Mouse (Mus musculus): ENCODE results near the gene Fnip2. TPM values are rescaled to one million over a fixed set of nuclear protein-coding genes. Genes with fewer than 3 reads are reported as not detected.
A peak's percentile ranks its signal among the peaks of the same experiment; 100 is the strongest.

Gene Fnip2
- total and polyA plus RNA-seq, 2 experiments from 2014 or later = 6.9 to 30.3 TPM

DNA sequence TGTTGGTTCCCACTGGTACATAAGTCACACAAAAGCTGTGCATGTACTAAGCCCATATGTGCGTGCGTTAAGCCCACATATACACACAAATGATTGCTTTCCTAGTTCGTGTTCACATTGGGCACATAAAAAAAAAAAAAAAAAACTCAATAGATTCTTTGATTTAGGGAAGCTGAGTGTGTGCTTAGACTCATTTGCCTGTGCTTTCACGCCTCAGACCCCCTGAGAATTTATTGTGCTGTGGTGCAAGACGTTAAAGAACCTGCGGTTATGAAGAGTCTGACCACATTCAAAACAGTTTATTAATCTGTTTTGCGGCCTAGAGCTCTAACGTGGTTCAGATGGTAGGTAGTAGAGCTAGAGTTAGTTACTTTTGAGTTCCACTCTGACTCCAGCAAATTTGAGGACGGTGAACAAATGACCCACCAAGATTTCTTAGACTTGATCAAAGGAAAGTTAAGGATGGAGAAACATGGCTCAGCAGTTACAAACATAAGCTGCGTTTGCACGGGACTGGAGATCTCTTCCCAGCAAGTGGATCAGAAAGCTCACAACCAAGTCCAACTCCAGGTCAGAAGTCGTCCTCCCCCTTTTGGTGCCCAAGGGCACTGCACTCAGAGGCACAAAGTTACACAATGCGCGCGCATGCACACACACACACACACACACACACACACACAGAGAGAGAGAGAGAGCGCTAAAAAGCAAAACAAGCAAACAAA is 1.2 kb upstream of the Fnip2 start:
- Histone ChIP-seq H3K36me3 (ENCODE audit: insufficient read depth, low read length) (no peaks in the 10 kb centered on the region), H3K4me1 (ENCODE audit: insufficient read depth, low read length) (no peaks in the 10 kb centered on the region), H3K4me3 (ENCODE audit: low read depth, low read length) (peak overlapping the region; percentile 92; the same call in 1 of the 2 replicates), H3K27me3 (ENCODE audit: insufficient read depth, low read length) (no peaks in the 10 kb centered on the region), H3K4me2 (ENCODE audit: low read depth, low read length, poor library complexity, severe bottlenecking) (peak overlapping the region; percentile 86), H3K9ac (replicated peaks; ENCODE audit: low read length, poor library complexity, severe bottlenecking) (no peak overlapping the region), H3K27ac (ENCODE audit: low read depth, low read length) (no peak overlapping the region), H3K9me3 (ENCODE audit: low read length) (no peaks in the 10 kb centered on the region)
- 80% methylated on average over 16 of the region's 16 CpGs for WGBS
- ATAC-seq (ENCODE audit: low FRiP score) (no peak), DNase-seq (ENCODE audit: low spot score) (no peak)
- TF ChIP-seq CTCF (IDR thresholded peaks at IDR 0.05) = 0 out of 2 replicates have a peak, but pooled peaks have one; percentile 6

DNA sequence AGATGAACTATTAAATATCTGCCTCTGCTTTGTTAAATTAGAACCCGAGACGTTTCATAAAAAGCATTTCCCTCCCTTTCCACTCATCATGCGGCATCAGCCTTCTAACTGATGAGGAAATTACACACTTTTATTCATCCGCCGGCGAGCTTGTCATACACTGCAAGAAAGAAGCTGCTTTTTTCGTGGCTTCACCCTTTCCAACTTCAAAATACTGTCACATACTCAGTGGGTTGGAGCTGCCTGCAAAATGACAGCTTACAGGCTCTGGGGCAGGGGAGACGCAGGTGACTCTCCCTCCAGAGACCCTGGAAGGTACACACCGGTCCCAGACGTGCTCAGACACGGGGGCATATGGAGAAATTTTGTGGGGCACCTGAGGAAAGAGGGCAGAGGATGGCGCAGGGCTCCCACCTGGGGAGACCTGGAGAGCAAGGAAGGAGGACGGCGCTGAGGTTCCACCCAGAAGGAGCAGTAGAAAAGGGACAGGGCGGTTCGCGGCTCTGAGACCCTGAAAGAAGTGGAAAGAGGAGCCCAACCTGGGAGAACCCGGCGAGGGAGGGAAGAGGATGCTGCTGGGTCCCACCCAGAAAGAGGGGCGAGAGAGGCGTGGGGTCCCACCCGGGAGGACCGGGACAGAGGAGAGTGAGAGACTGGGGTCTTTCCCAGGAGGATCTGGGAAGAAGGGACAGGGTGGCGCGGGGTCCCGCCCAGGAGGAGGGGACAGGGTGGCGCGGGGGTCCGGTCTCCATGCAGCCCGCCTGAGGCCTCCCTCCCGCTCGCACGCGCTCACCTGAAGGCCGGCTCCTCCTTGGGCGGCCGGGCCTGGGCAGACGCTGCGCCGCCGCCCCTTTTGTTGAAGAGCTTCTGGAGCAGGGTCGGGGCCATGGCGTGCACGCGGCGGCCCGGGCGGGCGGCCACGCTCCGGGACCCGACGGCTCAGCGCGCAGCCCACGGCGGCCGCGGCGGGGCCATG is 592 bp downstream of the Fnip2 start:
- H3K4me3 ChIP-seq (ENCODE audit: low read depth, low read length) = peak overlapping the region; percentile 92
- DNase-seq (ENCODE audit: low spot score) (peak; percentile 12), ATAC-seq (ENCODE audit: low FRiP score) (peak; percentile 1)
- under 1% methylated on average over 52 of the region's 60 CpGs for WGBS
- no peaks in the 10 kb centered on the region for H3K27me3 ChIP-seq (ENCODE audit: insufficient read depth, low read length)
- peak overlapping the region; percentile 86 for H3K4me2 ChIP-seq (ENCODE audit: low read depth, low read length, poor library complexity, severe bottlenecking)
- H3K4me1 ChIP-seq (ENCODE audit: insufficient read depth, low read length) = no peaks in the 10 kb centered on the region
- H3K9ac ChIP-seq (replicated peaks; ENCODE audit: low read length, poor library complexity, severe bottlenecking) = peak overlapping the region; percentile 82
- peak overlapping the region; percentile 76 for H3K27ac ChIP-seq (ENCODE audit: low read depth, low read length)
- no peaks in the 10 kb centered on the region for H3K9me3 ChIP-seq (ENCODE audit: low read length)
- TF ChIP-seq CTCF (IDR thresholded peaks at IDR 0.05) = no peak
- no peaks in the 10 kb centered on the region for H3K36me3 ChIP-seq (ENCODE audit: insufficient read depth, low read length)

DNA sequence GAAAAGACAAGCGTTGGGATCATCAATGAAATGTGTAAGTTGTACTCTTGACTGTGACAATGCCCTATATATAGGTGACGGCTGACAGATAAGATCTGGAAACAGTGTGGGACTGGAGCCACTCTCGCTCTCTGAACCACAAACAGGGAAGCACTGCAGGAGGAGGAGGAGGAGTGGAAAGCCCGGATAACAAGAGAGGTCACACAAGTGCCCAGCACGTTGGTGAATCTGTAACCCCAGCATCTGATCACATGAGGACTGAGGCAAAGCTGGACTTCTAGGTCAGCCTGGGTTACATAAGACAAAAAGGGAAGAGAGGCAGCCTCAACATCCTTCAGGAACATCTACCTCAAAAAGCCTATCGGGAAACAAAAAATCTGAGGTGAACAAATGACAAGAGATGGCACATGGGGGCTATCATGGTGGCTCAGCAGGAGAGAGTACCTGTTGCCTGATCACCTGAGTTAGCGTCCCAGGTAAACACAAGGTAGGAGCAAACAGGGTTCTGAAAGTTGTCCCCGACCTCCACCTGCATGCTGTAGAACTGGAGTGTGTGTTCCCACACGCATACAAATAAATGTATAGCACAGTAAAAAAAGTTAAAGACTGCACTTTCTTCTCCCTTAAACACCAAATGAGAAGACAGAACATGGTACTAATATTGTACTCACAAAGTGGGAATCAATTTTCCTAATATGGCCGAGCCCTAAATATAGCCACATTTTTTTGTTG is 2.6 kb downstream of the Fnip2 start:
- Histone ChIP-seq H3K27me3 (ENCODE audit: insufficient read depth, low read length) (no peaks in the 10 kb centered on the region), H3K4me3 (ENCODE audit: low read depth, low read length) (no peak overlapping the region), H3K9ac (replicated peaks; ENCODE audit: low read length, poor library complexity, severe bottlenecking) (no peak overlapping the region), H3K9me3 (ENCODE audit: low read length) (no peaks in the 10 kb centered on the region), H3K4me1 (ENCODE audit: insufficient read depth, low read length) (no peaks in the 10 kb centered on the region), H3K36me3 (ENCODE audit: insufficient read depth, low read length) (no peaks in the 10 kb centered on the region), H3K4me2 (ENCODE audit: low read depth, low read length, poor library complexity, severe bottlenecking) (no peak overlapping the region), H3K27ac (ENCODE audit: low read depth, low read length) (no peak overlapping the region)
- DNase-seq (ENCODE audit: low spot score) (no peak), ATAC-seq (ENCODE audit: low FRiP score) (no peak)
- TF ChIP-seq CTCF (IDR thresholded peaks at IDR 0.05) = no peak
- 82% methylated on average over 10 of the region's 10 CpGs for WGBS

DNA sequence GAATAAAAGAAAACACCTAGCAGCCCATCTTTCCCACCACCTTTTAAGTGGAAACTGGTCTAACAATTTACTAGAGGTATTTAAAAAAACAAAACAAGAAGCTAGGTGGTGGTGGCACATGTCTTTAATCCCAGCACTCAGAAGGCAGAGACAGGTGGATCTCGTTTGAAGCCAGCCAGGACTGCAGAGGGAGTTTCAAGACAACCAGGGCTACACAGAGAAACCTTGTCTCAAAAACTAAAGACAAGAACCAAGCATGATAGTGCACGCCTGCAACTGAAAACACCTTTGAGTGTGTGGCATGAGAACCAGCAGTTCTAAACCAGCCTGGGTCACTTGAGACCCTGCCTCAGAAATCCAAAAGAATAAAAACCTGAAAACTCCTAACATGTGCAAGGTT is 4.1 kb downstream of the Fnip2 start:
- no peak overlapping the region for H3K9ac ChIP-seq (replicated peaks; ENCODE audit: low read length, poor library complexity, severe bottlenecking)
- no peak for TF ChIP-seq CTCF (IDR thresholded peaks at IDR 0.05)

DNA sequence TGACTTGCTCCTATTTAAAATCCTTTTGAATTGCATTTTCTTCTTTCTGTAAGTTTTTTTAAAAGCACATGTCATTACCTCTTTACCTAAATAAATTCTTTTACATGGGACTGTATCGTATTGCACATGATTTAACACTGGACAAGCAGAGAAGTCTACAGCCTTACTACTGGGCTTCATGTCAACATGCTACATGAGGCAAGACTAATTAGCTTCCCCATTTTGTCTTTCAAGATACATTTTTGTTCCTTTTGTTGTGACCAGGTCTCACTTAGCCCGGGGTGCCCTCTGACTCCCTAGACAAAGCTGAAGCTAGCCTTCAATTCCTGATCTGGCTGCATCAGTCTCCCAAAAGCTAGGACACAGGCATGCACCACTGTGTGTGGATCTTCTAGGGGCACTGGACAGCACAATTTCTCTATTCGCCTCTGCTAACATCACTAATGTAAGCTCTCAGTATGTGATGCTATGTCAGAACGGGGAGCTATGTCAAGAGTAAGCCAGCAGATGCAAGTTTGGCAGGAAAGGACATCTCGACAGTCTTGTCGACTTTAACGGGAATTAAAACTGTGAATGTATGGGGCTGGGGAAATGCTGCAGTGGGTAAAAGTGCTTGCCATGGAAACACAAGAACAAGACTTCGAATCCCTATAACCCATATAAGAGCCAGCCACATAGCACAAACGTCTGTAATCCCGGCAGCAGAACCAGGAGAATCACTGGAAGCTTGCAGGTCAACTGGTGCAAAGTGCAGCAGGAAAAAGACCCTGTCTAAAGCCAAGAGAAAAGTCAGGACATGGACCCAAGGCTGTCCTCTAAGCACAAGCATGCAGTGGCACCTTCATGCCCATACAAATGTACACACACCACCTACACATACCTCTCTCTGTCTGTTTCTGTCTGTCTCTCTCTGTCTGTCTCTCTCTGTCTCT is 5.5 kb downstream of the Fnip2 start:
- DNase-seq (ENCODE audit: low spot score) = no peak
- H3K27me3 ChIP-seq (ENCODE audit: insufficient read depth, low read length) = no peaks in the 10 kb centered on the region
- no peak overlapping the region for H3K4me2 ChIP-seq (ENCODE audit: low read depth, low read length, poor library complexity, severe bottlenecking)
- ATAC-seq (ENCODE audit: low FRiP score) = no peak
- H3K4me3 ChIP-seq (ENCODE audit: low read depth, low read length) = no peak overlapping the region
- 78% methylated on average over 10 of the region's 10 CpGs for WGBS
- H3K36me3 ChIP-seq (ENCODE audit: insufficient read depth, low read length) = no peaks in the 10 kb centered on the region
- no peaks in the 10 kb centered on the region for H3K4me1 ChIP-seq (ENCODE audit: insufficient read depth, low read length)
- no peak overlapping the region for H3K27ac ChIP-seq (ENCODE audit: low read depth, low read length)
- H3K9ac ChIP-seq (replicated peaks; ENCODE audit: low read length, poor library complexity, severe bottlenecking) = no peak overlapping the region
- no peak for TF ChIP-seq CTCF (IDR thresholded peaks at IDR 0.05)
- no peaks in the 10 kb centered on the region for H3K9me3 ChIP-seq (ENCODE audit: low read length)

More for the DNA sequence above, 4.1 kb downstream of the Fnip2 start:
- Histone ChIP-seq H3K4me2 (ENCODE audit: low read depth, low read length, poor library complexity, severe bottlenecking) (no peak overlapping the region), H3K4me3 (ENCODE audit: low read depth, low read length) (no peak overlapping the region), H3K27me3 (ENCODE audit: insufficient read depth, low read length) (no peaks in the 10 kb centered on the region), H3K27ac (ENCODE audit: low read depth, low read length) (no peak overlapping the region), H3K4me1 (ENCODE audit: insufficient read depth, low read length) (no peaks in the 10 kb centered on the region), H3K9me3 (ENCODE audit: low read length) (no peaks in the 10 kb centered on the region), H3K36me3 (ENCODE audit: insufficient read depth, low read length) (no peaks in the 10 kb centered on the region)
- WGBS = 83% methylated on average over 2 of the region's 2 CpGs
- ATAC-seq (ENCODE audit: low FRiP score) = no peak
- no peak for DNase-seq (ENCODE audit: low spot score)

Measured in midbrain, postnatal 0 days (tissue).